Mouse (Mus musculus): Measurements from ENCODE around the gene Gpr137.
"Not testable (repeated sequence)": the region's sequence is repeated elsewhere in the genome, so short reads cannot be mapped to it uniquely, and the experiment has no call there.

Gene Gpr137

DNA sequence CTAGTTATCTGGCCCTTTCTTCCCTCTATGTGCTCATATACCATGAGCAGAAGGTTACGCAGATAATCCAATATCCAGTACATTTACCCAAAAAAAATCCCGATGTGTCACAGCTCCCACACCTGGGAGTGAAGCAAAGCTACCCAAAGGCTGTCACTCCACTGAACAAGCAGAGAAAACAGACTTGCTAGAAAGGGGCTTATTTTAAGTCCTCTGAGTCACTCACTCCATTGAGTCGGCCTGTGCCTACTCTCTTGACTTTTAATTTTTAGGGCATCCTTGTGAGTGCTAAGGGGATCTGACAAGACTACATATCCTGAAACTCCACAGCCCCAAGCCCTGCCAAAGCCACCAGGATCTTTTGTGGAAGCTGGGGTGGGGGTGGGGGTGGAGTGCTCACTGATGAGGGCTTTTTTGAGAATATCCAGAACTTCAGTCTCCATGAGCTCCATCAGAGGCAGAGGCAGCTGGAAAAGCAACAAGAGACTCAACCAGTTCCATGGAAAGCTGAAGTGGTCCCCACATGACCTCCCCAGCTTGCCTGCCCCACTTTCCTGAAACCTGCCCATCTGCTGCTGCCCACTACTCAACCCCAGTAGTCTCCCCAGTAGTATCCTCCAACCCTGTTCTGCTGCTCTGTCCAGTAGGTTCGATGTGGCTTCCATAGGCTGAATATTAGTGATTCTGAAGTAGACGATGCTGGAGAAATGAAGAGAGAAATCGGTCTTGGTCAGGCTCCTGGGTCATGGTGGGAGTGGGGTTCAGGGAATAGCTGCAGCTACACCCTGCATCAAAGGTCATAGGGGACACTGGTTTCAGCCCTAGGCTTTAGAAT lies 19.2 kb downstream of the Gpr137 start:
- in situ Hi-C loops (cut with MboI; ENCODE audit: low sequenced_read_pairs), result no loop called here

DNA sequence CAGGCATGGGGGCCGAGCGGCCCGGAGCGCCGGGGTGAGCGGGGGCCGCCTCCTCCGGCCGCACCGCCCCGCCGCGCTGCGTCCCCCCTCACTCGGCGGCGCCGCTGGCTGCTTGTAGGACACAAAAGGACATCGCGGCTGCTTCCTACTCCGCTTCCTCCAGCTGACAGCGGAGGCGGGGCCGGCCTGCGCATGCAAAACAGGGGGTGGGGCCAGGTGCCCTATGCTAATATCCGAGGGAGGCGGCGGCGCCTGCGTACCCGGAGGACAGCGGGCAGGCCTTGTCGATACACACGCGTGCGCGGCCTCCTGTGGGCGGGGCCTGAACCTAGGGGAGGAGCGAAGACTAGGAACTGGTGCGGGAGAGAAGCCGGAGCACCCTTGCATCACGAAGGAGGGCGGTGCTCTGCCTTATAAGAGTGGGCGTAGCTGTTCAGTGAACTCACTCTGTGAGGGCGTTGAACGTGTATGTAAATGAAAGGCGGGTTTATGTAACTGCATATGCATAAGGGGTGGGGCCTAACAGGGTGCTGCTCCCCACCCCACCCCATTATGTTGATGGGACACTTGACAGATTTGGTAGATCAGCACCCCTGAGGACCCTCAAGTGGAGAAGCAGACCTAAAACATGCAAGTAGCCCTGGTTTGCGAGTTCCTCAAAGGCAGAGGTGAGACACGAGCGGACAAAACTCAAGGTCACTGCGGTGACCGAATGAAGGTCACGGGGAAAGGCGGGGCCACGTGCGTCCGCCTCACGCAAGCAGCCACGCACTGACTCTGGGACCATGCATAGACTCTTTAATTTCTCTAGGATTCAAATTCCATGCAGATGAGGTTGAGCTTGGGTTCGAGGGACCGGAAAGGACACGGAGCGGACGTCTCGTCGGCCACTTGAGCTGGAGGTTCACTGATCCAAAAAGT lies 20.4 kb downstream of the Gpr137 start, which contains the start of gene Esrra:
Esrra (minus strand) TSS at position 167 of the 921 bp plus-strand sequence.
- in situ Hi-C loops (cut with MboI; ENCODE audit: low sequenced_read_pairs), result no loop called here

DNA sequence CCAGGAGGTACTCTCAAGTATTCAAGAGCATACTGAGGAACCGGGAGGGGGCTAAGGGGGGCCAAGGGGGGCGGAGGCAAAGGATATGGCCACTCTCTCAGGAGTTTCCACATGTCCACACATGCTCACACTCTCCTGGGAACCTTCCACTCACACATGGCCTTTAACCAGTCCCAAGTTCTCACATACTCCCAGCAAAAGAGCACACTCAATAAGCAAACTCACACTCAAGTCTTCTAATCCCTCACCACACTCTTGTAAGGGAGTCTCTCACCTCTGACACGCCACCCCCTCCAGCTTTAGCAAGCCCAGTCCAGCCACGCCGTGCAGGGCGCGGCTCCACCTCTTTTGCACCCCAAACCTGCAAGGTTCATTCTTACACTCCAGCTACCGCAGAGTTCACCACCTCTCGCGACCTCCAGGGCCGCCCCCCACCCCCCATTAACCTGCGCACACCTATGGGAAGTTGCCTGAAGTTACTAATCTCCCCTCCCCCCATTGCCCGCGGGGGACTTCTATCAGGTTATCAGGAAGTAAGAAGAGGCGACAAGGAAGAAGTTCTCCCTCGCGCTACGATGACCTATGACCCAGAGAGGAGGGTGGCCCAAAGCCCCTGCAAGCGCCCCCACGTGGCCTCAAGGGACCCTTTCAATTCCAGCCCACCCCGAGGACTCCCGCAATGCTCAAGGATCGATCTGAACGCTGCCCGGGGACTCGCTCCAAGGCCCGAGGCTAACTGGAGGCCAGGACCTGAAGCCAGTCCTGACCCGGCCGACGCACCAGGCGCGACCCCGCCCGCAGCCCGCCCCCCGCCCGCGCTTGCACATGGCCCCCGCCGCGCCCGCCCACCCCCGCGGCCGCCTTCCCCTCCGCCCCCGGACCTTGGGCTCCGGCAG lies 21.3 kb downstream of the Gpr137 start:
- in situ Hi-C loops (cut with MboI; ENCODE audit: low sequenced_read_pairs), result no loop called here

DNA sequence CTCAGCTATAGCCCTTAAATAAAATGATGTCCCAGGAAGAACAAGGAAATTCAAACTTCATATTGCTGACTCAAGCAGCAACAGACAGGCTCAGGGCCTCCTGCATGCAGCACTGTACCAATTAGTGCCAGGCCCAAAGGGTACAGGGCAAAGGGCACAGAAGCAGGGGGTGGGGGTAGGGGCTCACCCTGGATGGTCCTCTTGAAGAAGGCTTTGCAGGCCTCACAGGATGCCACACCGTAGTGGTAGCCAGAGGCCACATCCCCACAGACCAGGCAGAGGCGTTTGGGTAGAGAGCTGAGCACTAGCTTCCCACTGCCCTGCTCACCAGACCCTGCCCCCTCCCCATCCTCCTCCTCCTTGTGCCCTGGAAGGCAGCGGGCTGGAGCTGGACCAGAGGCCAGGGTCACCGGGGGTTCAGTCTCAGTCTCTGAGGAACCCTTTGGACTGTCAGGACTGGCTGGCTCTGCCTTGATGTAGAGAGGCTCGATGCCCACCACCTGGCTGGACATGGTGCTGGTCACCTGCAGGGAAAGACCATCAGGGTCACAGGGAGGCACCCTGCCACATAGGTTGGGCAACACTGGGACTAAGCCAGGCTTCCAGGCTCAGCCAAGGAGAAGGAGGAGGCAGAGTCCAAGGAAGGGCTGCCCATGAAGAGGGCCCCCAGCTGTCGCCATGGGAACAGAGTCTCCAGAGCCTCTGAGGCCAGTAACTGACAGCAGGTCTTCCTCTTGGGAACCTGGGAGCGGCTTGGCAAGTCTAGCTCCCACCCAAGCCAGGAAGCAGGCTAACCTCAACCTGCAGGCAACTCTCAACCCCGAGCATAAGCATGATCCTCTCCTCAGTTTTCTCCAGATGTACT lies 22.2 kb downstream of the Gpr137 start:
- in situ Hi-C loops (cut with MboI; ENCODE audit: low sequenced_read_pairs), result no loop called here

DNA sequence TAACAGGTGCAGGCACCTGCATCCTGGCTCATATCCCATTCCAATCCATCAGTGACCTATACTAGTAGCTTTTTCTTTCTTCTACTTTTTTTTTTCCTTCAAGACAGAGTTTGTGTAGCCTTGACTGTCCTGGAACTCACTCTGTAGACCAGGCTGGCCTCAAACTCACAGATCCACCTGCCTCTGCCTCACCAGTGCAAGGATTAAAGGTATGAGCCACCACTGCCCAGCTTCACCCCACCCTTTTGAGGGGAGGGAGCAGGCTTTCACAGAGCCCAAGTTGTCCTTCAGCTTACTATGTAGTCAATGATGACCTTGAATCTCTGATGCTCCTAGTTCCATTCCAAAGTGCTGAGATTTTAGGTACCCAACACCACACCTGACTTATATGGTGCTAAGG lies 22.8 kb downstream of the Gpr137 start:
- in situ Hi-C loops (cut with MboI; ENCODE audit: low sequenced_read_pairs), result no loop called here

DNA sequence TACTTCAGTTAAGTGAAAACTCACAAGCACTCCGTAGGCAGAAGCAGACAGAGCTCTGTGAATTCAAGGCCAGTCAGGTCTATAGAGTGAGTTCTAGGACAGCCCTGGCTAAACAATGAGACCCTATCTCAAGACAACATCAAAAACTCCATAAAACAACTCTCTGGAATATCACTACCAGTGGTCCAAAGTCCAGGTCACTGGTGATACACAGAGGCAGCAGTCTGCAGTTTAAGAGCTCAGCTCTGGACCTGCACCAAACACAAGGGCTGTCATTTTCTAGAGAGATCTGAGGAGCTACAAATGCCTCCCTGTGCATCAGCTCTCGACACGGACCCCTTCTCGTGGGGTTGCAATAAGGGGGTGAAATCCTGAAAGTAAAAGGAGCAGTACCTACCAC lies 24.0 kb downstream of the Gpr137 start:
- in situ Hi-C loops (cut with MboI; ENCODE audit: low sequenced_read_pairs), result no loop called here

DNA sequence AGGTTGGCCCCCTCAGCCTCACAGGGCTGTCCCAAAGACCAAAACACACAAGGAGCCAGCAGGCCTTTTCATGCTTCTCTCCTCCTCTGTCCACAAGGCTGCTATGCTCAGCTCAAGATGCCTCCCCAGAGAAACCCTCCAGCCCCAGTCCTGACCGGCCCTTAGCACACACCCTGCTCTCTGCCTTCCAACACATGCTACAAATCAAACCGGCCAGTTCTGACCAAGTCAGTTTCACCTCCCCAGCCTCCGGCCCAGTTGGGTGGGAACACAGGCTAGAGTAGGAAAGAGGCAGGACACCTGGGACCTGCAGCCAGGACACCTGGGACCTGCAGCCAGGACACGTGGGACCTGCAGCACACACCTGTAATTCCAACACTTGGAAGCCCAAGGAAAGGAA lies 25.8 kb downstream of the Gpr137 start:
- in situ Hi-C loops (cut with MboI; ENCODE audit: low sequenced_read_pairs), result no loop called here

DNA sequence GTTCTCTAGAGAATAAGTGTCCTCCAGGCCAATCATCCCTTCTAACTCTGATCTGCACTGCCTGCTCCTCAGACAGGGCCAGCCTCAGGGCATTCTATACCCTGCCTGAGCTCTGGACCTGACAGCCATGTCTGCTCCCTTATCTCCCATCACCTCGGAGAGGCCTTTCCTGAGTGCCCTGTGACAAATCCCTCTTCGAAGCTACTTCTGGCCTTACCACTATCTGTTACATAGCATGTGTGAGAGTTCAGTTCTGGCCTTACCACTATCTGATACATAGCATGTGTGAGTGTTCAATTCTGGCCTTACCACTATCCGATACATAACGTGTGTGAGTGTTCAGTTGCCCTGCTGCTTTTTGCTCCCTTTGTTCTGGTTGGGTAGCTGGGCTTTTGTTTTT lies 27.0 kb downstream of the Gpr137 start:
- in situ Hi-C loops (cut with MboI; ENCODE audit: low sequenced_read_pairs), result no loop called here

DNA sequence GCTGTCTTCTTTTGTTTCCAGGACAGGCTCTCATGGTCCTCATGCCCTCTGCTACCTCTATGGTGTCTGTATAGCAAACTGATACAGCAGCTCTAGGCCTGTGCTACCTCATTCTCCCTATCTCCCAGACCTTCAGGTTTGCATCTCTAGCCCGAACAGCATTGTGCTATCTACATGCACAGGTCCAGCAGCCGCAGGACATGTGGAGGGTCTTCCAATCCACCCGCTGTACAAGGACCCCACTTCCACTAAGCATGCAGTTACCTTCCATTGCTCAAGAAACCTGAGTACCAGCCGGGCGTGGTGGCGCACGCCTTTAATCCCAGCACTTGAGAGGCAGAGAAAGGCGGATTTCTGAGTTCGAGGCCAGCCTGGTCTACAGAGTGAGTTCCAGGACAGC lies 27.7 kb downstream of the Gpr137 start:
- in situ Hi-C loops (cut with MboI; ENCODE audit: low sequenced_read_pairs), result no loop called here

DNA sequence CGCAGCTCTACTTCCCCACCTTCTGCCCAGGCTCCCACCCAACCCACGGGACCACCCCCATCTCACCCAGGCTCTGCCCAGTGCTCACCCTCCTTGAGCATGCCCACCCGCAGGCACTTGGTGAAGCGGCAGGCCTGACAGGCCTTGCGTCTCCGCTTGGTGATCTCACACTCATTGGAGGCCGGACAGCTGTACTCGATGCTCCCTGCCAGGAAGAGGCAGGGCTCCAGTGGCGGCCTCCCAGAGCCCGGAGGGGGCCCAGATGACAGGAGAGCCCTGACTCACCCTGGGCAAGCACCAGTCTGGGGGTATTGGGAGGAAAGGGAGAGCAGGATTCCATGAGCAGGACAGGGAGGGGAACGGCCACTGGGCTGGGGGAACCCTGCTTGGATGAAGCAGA lies 28.3 kb downstream of the Gpr137 start:
- in situ Hi-C loops (cut with MboI; ENCODE audit: low sequenced_read_pairs), result no loop called here

DNA sequence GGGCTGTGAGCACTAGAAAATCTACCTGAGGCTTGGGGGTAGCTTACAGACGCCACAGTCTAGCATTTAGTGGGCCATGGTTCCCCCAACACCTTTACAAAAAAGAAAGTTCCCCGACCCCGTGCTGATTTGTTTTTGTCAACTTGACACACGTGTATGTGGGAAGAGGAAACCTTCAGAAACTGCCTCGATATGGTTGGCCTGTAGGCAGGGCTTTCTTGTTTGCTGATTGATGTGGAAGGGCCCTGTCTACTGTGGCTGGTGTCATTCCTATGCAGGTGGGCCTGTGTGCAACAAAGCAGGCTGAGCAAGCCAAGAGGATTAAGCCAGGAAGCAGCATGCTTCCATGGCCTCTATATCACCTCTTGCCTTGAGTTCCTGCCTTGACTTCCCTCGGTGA lies 29.2 kb downstream of the Gpr137 start:
- in situ Hi-C loops (cut with MboI; ENCODE audit: low sequenced_read_pairs), result no loop called here

DNA sequence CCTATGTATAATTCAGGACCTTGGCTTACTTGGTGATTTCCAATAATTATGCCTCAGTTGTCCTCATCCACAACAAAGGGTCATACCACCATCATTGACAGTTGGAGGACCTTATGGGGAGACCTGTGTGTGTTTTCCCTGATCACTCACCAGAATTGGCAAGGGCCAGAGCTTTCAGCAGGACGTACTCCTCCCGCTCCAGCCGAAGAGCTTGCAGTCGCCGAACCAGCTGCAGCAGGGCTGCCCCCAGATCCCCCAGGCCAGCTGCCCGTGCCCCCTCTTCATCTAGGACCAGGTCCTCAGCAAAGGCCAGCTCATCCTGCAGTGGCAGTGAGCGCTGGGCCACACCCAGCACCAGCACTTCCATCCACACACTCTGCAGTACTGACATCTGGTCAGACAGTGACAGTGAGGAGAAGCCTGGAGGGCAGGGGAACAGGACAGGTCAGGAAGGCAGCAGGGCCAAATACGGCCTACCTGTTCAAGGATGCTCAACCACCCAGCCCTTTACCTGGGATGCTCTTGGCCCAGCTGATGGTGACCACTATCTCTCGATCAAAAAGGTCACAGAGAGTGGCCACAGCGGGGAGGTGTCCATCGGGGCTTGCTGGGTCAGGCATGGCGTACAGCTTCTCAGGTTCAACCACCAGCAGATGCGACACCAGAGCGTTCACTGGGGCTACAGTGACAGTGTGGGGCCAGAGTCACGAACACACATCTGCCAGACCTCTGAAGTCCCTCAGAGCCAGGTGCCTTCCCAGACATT lies 29.9 kb downstream of the Gpr137 start:
- in situ Hi-C loops (cut with MboI; ENCODE audit: low sequenced_read_pairs), result no loop called here

DNA sequence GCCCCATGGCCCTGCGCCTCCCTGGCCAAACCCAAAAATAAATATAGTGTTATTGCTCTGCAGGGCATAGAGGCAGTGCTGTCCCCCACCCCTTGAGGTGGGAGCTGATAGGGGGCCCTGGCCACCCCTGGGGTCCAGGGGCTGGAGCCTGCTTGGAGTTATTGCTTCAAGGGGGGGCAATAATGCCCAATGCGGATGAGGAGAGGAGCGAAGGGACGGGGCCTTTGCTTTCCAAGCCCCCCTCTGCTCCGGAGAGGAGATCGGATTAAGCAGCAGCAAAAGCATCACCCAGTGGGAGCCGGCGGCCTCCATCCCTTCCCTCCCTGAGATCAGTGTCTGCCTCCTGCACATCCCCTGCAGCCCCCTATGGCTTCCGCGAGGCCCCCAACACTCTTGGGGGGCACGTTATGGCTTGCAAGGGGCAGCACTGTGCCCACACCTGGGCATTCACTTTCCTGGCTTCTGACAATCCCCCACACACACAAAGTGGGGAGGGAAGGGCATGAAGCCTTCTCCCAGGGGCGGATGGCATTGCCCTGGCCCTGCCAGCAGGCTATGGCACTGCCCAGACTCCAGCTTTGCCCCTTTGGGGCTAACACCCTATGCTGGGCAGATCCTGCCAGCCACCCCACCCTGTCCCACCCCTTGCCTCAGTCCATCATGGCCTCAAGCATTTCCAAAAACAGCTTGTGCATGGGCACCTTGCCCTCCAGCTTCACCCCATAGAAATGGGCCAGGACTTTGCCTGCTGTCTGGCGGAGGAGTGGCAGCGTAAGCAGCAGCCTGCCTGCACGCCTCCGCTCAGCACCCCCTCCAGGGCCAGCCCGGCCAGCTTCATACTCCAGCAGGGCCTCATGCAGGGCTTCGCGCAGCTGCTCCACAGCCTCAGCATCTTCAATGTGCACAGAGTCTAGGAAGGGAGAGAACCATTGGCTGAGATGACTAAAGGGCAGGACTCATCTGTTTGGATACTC lies 30.9 kb downstream of the Gpr137 start:
- in situ Hi-C loops (cut with MboI; ENCODE audit: low sequenced_read_pairs), result no loop called here

DNA sequence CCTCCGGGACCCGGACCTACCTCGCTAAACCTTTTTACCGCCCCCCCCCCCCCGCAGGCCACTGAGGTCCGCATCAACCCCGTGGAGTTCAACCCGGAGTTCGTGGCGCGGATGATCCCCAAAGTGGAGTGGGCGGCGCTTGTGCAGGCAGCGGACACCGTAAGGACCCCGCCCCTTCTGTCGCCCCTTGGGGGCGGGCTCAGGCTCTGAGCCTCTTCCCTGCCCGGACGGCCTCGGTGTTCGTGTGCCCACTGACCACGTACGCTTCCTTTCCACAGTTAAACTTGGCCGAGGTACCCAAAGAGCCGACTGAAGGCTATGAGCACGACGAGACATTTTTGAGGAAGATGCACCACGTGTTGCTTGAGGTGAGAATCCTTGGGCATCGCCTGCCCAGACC lies 32.0 kb downstream of the Gpr137 start:
- in situ Hi-C loops (cut with MboI; ENCODE audit: low sequenced_read_pairs), result not testable (repeated sequence)

DNA sequence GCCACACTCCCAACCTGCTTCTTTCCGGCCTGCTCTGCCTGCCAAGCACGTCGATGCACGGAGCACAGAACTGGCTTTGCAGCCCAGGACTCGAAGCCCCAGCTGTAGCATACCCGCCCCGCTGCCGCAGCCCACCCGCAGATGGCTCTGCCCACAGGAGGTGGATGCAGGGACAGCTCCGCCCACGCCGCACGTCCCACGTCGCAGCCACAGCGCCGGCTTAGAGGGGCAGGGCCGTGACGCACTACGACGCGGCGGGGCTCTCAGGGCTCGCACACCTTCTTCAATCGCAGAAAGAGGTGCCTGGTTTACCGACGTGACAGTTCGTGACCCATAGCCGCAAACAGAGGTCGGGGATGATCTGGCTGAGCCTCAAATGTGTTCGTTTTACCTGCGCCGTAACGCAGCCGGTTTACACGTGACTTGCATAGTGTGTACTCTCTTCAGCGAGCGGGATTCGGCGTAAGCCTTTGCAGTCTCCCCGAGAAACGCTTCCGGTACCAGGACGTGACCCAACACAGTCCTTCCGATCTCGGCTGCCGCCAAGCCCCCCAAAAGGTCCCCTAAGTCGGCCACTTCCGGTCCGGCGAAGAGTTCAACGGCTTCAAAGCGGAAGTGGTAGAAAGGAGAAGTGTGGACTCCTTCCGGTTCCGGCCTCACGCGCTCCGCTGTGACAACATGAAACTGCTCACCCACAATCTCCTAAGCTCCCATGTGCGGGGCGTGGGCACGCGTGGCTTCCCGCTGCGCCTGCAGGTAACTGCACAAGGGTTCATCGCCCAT lies 32.6 kb downstream of the Gpr137 start, which contains the start of the genes Trmt112 and Prdx5:
Trmt112 (plus strand) TSS at position 192 of the 783 bp plus-strand sequence.
Prdx5 (minus strand) TSS at position 600 of the 783 bp plus-strand sequence.
- in situ Hi-C loops (cut with MboI; ENCODE audit: low sequenced_read_pairs), result no loop called here

DNA sequence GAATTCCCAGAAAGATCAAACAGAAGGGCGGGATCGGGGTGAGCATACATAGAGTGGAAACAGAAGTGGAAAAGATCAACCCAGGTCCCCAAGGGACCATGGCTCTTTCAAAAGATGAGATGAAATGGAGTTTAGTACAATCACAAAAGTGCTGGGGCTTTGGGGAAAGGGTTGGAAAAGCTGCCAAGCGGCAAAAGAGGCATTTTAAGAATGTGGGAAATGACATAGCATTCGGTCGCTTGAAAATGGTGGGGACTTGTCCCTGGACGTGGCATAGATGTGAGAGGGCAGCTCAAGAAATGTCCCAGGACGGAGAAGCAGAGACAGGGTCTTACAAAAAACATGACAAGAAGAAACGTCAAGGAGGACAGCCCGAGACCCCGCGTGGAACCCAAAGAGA lies 33.3 kb downstream of the Gpr137 start:
- in situ Hi-C loops (cut with MboI; ENCODE audit: low sequenced_read_pairs), result no loop called here

All from CH12F3 (cell line).